Mouse (Mus musculus) CD4-positive, CD25-positive, alpha-beta regulatory T cell, adult 2 months (primary cell): ENCODE measurements around the gene Ankrd44.

ENCODE experiments used
- DNase-seq: peaks from one replicate; pipeline ENCODE4 v3.0.0-alpha.2; 2012; ENCODE audit warnings: low read depth, low spot score

Ankrd44 gene

DNA sequence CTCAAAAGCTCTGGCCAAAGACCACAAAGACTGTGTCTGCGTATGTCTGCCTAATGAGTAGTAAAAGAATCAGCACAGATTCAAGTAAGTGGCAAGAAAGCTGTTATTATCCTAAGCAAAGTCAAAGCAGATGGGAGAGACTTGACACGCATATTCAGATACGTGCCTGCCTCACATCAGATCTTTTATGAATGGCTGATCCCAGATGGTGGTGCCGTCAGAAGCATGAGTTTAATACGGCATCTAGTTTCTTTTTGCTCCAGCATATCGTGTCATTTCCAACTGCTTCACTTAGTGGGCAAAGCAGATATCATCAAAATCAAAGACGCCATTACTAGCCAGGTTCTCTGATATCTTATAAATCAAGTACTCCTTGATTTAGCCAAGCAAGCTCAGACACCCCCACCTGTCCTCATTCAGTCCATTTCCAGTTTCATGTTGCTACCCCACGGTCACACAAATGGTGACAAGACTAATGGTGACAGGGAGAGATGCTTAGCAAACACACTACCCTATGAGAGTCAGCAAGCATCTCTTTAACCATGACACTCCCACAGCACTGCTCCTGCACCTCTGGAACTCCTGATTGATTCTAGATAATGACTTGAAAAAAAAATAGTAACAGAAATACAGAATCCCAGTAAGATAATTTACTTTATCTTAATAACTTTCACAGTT, 218.2 kb downstream of the Ankrd44 start:
- no peak for DNase-seq

- no peak for DNase-seq
These were observed 218.9 kb downstream of the Ankrd44 start for GRCm38 (mm10) chr1:54707036-54707887.

GRCm38 (mm10) chr1:54706621-54707020, 219.6 kb downstream of the Ankrd44 start:
- peak; percentile 52 for DNase-seq

- no peak for DNase-seq
These were observed 222.7 kb downstream of the Ankrd44 start for GRCm38 (mm10) chr1:54703466-54703865.

DNA sequence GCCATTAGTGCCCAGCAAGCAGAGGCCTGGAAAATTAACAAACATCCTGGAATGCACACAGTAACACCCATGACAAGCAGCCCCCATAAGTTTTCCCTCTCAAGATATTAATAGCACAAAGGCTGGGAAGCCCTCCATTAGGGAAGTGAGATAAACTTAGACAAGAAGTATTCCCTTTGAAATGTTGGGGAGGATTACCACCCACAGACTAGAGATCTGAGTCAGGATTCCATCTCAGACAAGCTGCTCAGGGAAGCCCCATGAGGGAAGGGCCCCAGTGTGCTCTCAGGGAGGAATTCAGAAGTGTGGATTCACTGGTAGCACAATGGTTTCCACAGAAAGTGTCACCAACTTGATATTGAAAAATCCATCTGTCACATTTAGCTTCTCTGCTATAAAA, 223.3 kb downstream of the Ankrd44 start:
- DNase-seq, result no peak

- no peak for DNase-seq
These were observed 230.8 kb downstream of the Ankrd44 start for GRCm38 (mm10) chr1:54695396-54695795.

- DNase-seq, result no peak
These were observed 234.4 kb downstream of the Ankrd44 start for GRCm38 (mm10) chr1:54691824-54692223.

DNA sequence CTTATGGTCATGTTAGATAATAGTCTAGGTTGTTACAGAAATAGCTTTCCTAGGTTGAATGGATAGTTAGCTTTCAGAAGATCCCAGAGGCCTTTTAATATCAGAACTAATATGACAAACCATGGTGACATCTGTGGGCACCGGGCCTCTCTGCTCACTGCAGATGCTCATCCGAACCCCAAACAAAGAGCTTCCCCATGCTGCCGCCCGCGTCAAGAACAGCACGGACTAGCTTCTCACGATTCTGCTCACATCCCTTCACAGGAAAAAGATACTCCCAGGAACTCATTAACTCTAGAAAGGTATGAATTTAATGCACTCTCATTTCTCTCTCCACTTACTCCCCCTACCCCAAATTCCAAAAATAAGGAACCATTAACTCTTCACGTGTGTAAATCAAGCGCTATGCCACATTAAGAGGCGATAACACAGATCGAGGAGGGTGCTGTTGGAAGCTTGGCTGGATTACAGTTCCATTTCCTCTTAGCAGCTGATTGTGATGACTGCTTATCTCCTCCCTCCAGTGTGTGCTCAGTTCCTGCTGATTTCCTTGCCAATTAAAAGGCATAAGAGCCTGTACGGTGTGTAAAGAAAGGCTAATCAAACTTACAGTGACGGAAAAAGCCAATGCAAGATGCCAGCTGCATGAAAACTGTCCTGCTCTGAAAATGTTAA, 235.8 kb downstream of the Ankrd44 start:
- no peak for DNase-seq

- DNase-seq, result no peak
These were observed 237.7 kb downstream of the Ankrd44 start for GRCm38 (mm10) chr1:54688441-54688840.

DNA sequence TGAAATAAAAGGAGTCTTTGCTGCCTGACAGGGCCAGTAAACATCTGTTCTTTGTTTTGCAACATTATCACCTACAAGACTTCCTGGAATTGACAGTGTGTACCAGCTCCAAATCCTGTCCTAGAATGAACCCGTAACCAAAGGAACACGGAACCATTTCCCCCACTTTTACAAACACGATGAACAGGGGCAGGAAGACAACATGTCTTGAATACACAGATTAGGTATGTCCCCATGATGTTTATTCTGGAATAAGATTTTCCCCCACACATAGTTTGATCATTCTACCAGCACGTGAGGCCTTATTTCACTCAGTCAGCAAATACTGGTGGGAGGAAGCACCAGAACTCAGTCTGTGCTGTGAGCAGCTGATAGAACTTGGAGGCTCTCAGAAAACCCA, 241.9 kb downstream of the Ankrd44 start:
- no peak for DNase-seq

DNA sequence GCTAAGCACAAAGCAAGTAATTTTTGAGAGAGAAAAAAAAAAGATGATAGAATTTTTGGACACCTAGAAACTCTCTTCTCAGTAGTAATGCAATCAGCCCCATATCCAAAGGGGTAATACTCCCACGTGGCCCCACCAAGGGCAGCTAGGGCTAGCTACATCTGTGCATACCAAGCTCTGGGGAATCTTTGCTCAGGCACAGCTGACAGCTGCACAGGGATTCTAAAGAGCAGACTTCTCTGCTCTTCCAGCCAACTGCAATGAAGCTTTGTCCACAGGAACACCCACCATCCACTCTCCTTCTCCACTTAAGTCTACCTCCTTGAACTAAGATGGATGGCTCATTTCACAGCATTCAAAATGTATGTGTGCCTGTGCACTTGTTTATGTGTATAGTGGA, 246.6 kb downstream of the Ankrd44 start:
- DNase-seq, result no peak

GRCm38 (mm10) chr1:54678037-54678436, 248.2 kb downstream of the Ankrd44 start:
- DNase-seq, result no peak

DNA sequence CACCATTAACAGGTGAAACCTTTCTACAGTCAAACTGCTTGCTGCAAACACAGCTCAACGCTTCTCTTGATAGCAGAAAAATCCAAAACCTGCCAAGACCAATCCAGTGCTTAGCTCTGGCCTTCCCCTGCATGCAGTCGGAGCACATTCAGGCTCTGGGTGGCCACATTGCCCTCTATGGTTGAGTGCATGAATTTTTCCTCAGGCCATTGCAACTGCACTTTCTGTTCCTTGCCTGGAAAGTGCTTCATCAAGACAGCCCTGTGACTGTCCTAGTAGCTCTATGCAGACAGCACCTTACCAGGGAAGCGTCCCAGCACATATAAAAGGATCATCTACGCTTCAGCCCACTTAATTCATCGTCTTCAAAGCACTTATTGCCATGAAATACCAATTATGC, 250.7 kb downstream of the Ankrd44 start:
- DNase-seq, result no peak

- no peak for DNase-seq
These were observed 258.2 kb downstream of the Ankrd44 start for GRCm38 (mm10) chr1:54667991-54668390.

DNA sequence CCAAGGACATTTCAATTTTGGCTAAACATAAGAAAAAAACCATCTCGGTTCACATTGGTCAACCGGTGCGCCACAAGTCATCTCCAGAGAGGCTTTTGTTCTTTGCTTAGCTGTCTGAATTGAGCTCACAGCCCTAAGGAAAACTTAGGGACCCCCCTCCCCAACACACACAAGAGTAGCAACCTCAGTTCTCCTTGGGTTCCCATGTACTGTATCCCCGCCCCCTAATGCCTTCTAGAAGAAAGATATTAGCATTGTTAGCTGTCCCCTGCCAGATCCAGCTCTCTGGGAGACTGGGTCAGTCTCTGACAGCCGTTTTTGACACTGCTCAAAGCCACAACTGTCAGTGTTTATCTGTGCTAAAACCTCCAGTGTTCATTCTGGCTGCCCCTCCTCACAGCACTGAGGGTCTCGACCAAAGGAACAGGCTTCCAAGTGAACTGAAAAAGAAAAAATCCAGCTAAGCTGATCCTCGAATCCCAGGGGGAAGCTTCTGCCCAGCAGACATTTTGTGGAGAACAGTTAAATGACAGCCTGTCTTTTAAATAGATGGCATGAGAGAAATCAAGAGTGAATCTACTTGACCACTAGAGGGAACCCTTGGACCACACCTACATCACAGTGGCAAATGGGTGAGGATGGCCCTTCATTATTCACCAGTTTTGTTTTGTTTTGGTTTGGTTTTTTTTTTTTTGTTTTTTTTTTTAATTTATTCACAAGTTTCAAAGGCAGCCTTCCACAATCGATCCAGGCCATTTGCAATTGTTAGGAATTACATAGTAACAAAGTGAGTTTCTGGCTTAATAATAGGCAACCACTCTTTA, 260.4 kb downstream of the Ankrd44 start:
- DNase-seq, result peak; percentile 87

DNA sequence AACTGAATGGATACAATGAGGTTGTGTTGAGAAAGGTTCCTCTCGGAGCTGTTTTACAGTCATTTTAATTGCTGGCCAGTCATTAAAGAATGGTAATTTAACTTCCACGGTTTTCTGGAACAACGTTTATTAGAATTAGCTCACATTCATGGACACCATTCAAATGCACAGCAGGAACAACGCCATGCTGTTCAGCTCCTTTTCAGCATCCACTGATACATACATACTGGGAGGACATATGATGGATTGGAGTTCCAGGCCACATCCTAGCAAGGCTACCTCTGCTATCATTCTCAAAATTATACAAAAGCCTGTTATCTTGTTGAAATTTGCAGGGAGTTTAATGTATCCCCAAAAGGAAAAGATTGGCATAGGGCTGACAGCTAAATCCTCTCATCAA, 261.1 kb downstream of the Ankrd44 start:
- DNase-seq, result no peak

GRCm38 (mm10) chr1:54660674-54661073, 265.5 kb downstream of the Ankrd44 start:
- DNase-seq, result peak; percentile 28

DNA sequence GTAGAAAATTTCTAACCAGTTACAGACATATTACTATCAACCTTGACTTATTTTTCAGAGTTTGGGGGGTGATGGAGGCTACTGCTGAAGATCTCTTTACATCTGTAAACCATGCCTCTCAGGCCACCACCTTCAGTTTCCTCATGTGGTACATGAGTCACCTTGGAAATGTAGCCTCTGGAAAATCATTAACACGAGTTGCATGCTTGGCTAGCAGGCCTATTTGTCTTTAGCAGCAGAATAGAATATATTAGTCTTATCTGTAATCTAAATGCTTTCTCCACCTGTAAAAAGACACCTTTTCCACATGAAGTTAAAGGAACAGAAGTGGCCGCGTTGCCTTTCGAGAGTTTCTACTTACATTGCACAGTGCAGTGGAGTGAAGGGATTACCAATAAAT, 267.6 kb downstream of the Ankrd44 start:
- no peak for DNase-seq

DNA sequence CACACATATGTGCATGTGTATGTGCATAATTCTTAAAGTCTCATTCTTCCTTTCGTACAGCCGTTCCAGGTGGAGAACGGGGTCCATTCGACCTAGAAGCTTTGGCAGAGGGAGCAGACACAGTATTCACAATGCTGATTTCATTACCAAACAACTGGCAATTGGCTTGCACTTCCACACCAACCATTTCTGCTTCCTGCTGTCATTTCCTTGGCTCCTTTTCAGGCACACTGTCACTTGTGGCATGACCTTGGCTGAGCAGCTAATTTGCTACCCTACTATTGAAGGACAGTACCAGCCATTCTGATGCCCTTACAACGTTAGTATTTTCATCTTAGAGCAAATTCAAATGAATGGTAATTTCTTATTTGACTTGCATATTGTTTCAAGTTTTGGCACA, 277.9 kb downstream of the Ankrd44 start:
- no peak for DNase-seq

DNA sequence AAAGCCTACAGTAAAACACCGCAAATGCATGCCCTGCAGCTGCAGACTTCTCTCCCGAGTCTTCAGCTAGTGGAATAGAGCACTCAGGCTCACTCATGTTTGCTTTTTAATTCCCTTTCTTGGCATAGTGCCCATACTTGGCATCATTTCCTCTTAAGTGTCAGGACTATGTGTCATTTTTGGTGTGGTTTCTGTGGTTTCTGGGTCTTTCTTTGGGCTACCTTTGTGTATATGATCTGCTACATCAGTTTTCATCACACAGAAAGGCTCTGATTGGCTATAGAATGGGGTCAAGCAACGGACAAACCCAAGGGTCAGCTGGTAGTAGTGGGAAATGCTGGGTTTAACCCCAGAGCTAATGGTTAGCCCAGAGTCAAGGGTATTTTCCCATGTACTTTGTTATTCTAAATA, 278.8 kb downstream of the Ankrd44 start:
- peak; percentile 53 for DNase-seq

DNA sequence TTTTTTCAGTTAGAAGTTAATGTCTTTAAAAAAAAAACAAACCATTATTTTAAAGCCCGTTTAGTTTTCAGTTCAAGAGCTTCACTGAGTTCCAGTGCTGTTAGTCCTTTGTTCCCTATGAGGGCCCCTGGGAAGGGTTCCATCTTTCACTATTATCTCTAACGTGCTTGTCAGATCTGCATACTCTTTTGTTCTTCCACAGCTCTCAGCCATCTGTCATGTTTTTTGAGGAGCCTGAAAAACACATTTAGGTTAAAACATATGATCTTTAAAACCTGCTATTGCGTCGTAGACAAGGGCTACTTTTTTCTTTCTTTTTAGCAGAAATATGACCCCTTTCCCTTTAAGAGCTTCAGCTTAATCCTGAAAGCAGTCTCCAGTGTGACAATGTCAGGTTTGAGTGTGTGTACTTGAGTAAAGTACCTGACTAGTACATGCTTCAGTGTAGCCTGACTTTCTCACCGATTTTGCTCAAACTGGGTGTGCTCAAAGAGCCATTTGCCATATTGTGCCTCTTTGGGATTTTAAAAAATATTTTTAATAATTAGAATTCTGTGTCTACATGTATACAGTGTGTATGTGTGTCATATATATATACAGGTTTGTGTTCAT, 285.9 kb downstream of the Ankrd44 start:
- no peak for DNase-seq
